Mouse (Mus musculus) adrenal gland, postnatal 14 days (tissue): Measurements from ENCODE around the gene Bpifb6. TPM values are rescaled to one million over a fixed set of nuclear protein-coding genes. Genes with fewer than 3 reads are reported as not detected.

ENCODE experiments used
- DNase-seq: peaks from one replicate; pipeline ENCODE4 v3.0.0; 2021; ENCODE audit warnings: mixed read lengths
- long read RNA-seq, 2 experiments: library from polyadenylated mRNA; stranded (forward); transcript quantifications; one replicate each; pipeline ENCODE4 v2.0.0; 2021
- total RNA-seq: library from RNA; stranded (reverse); gene quantifications from 2 replicates; pipeline ENCODE4 v1.2.3, GENCODE M21; 2021

Bpifb6 gene
- total RNA-seq: 2.2 and 2.8 TPM in 2 replicates
- long read RNA-seq, experiment 1, partial matches to known transcripts: 11 of 14 reads
- long read RNA-seq, experiment 1, other reads (novel, unspliced or antisense): 3 of 14 reads
- long read RNA-seq, experiment 2, partial matches to known transcripts: 2 of 4 reads
- long read RNA-seq, experiment 2, other reads (novel, unspliced or antisense): 2 of 4 reads

DNA sequence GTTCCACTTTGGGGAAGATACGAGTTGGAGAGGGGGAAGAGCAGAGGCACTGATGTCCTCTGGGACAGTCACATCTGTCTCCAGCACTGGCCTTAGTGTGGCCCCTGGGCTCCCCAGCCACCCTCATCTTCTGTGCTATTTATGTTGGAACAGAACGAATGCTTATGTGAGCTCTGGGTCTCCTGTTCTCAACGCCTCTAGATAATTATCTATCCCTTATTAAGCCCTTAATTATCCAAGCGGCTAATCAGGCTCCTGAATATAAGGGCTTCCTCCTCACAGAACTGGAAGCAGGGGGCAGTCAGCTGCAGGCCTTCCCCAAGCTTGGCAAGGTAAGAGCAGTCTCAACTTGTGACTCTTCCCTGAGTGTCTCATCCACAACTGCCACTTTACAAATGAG is at the start of gene Bpifb6:
Gene Bpifb6 (plus strand): TSS at position 301 of the 400 bp plus-strand sequence.
- no peak for DNase-seq

DNA sequence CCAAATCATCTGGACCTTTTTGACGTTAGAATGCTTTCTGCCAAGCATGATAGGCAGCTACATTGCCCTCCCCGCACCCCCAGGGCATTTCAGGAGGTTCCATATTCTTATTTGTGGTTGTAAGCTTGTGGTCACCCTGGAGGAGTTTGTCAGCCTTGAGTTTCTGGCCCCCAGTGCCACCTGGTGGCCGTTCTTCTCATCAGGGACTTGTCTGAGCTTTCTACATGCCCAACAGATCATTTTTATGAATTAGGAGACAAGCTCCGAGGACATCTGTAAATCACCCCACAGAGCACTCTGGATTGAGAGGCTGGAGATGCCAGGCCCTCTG is 49.2 kb upstream of the Bpifb6 start:
- peak; percentile 81 for DNase-seq

DNA sequence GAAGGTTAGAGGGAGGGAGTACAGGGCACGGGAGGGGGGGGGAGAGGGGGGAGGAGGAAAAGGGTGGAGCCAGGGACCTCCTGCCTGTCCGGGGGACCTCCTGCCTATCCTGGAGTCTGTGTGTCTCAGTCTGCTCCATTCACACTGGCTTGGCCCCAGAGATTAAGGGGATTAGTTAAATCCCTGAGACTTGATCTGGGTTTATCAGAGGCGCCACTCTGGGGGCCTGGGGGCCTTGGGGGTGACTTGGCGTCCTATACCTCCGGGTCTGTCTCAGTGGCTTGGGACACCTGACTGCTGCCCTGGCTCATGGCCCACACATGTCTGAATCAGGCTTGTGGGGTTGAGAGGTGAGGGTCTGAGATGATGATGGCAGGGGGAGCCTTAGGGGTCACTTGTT is 46.6 kb upstream of the Bpifb6 start:
- no peak for DNase-seq

DNA sequence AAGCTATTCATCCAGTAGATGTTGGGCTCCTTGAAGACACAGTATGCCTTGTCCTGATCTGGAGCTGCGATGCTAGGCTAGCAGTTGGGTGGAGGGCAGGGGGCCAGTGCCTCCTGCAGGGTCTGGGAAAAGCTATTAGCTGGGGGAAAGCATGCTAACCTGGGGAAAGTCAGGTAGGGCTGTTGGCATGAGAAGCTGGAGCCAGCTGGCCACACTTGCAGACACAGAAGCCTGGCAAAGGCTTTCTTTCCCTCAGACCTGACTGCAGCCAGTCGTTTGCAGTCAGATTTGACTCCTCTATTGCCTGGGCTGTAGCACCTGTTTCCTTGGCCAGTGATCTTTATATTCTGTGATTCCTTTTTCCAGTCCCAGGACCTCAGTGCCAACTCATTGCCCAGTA is 40.6 kb upstream of the Bpifb6 start:
- no peak for DNase-seq

DNA sequence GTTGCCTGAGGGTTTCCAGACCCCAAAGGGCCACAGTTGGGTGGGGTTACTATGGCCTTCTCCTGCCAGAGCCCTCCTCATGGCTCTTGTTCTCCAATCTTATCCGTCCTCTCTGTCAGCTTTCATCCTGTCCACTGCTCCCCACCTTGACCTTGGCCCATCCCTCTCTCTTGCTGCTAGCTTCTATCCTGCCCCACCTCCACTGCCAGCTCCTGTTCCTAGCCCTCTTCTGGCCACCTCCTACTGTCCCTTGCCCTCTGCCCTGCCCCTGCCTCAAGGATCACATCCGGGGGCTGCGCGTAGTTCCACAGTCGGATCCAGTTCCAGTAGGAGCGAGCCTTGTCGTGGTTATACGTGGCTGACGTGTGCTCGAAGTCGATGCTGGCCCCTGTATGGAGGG is 39.9 kb upstream of the Bpifb6 start:
- DNase-seq: no peak

DNA sequence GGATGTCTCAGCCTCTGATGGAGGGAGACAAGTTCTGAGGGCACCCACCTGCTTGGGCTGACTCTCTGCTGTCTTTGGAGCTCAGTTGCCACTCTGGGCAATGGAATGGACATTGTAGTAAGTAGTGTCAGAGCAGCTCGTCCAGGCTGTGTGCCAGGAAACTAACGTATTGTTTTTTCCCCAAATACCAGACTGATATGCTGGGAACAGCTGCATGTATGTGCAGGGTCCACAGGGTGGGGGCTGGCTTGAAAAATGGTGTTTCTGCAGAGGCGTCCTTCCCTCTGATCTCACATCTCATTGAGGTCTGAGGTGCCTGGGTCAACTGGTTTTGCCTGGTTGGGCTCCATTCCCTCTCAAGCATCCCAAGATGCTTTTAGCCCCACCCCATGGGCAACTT is 39.5 kb upstream of the Bpifb6 start:
- no peak for DNase-seq

DNA sequence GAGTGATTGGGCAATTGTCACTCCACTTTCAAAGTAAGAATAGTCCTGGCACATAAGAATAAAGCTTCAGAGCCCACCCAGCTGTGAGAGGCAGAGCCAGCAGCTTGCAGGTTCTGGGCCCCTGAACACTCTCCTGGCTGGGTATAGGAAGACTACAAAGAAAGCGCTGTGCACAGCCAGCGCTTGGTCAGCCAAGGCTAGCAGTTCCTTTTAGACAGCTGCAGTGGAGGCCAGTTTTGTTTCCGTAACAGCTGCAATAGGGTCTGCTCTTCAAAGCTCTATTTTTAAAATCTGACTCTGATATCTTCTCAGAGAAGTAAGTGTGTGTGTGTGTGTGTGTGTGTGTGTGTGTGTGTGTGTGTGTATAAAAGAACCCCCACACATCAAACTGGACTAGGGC is 38.2 kb upstream of the Bpifb6 start:
- no peak for DNase-seq

DNA sequence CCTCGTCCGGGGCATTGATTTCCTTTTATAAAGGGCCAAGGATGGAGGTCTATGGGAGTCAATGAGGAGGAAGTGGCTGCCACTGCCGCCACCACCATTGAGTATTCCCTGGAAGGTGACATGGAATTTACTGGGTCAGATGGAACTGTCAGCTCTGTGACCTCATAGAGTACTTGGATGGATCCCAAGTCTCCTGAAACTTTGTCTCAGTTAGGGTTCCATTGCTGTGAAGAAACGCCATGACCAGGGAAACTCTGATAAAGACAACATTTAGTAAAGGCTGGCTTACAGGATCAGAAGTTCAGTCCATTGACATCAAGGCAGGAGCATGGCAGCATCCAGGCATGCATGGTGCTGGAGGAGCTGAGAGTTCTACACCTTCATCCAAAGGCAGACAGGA is 29.2 kb upstream of the Bpifb6 start, which contains the start of gene Sun5:
Gene Sun5 (minus strand): TSS at position 101 of the 400 bp plus-strand sequence.
- DNase-seq: no peak

DNA sequence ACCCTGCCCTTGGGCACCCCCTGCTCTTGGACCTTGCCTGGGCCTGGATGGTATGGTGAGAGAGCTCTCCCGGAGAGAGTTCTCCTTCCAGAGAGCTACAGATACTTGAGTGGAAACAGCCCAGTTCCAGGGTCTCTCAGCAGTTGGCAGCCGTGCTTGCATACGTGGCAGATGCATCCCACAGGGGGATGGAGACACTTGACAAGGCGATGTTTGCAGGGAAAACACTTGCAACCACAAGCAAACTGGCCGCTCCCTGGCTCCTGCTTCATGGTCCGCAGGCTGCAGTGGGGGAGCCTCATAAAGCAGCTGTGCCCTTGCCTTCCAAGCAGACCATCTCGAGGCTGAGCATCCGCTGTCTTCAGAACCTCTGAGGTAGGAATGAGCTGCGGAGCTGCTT is 25.4 kb upstream of the Bpifb6 start, which contains the start of gene Bpifb2:
Gene Bpifb2 (plus strand): TSS at position 301 of the 400 bp plus-strand sequence.
- DNase-seq: no peak

DNA sequence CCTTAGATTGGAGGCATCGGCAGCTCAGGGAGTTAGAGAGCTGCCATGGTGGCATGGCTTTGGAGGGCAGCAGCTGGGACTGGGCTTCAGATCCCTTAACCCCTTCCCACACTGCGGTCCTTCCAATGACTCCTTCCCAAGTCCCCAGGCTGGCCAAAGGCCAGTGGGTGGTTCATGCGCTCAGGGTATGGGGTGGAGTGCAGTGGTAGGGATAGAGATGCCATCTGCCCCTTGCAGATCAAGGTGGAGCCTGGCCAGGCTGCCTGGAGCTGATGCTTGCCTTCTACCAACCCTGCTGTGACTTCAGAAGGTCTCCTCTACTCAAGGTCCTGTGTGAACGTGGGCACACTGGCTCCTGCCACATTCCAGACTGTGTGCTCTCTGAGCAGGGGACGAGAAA is 1.1 kb upstream of the Bpifb6 start:
- DNase-seq: no peak

DNA sequence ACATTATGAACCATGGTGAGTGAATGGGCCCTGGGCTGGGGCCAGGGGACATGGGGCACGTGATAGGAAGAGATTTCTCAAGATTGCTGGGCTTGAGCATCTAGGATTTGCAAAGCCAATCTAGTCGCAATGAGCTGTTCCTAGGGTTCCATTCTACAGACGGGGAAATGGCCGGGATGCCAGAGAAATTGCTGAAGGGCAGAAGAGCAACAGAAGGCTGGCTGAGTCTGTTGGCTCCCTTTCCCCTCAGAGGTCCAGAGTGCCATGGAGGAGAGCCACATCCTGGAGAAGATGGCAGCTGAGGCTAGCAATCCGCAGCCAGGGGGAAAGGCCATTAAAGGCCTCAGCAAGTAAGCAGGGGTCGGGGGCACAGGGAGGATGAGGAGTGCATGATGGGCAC is 2.5 kb downstream of the Bpifb6 start:
- DNase-seq: no peak

DNA sequence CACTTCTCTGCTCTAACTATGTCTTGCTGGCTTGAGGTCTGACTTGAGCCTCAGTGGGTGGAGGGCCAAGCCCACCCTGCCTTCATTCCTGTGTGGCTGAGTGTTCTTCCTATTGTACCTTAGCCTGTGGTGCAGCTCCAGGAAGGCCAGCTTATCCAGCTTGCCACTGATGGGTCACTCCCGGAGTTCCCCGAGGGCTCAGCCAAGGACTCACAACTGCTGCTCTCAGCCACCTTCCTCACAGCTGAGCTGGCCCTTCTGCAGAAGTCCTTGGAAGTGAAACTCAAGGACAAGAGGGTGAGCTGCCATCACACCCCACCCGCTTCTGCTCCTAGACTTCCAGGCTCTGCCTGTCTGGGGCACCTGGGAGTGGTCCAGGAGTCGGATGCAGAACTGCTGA is 6.4 kb downstream of the Bpifb6 start:
- peak; percentile 64 for DNase-seq

DNA sequence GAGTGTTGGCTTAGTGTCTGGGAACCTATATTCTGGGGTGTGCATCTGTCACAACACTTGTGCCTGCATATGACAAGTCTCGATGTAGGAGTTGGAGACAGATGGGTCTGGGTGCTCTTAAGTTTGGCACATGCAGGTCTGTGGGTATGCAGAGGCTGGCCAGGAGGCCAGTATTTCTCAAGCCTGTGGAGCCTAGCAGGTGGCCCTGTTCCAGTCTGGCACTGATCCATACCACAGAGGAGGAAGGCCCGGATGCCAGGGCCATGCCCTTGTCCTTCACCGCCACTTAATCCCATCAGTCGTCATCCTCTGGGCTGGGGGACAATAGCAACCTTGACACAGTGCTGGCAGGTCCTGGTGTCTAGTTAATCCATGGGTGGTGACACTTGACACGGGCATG is 14.0 kb downstream of the Bpifb6 start:
- peak; percentile 92 for DNase-seq

DNA sequence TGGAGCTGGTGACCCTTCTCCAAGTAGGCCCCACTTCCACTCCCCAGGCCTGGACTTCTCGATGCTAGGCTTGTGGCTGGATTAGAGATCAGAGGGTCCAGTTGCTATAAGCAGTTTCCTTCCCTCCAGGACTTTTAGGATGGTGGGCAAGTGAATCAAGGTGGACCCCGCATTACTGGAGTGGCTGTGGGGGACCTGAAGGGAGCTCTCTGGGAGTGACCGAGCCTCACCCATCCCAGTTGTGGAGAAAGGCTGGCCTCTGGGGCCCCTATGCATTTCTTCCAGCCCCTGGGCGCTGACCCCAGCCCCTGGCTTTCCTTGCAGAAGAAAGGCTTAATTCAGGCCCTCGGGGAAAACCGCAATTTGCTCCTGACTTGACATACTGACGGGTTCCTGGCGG is 17.7 kb downstream of the Bpifb6 start, which contains the start of gene Bpifb3:
Gene Bpifb3 (plus strand): TSS at position 301 of the 400 bp plus-strand sequence.
- no peak for DNase-seq

DNA sequence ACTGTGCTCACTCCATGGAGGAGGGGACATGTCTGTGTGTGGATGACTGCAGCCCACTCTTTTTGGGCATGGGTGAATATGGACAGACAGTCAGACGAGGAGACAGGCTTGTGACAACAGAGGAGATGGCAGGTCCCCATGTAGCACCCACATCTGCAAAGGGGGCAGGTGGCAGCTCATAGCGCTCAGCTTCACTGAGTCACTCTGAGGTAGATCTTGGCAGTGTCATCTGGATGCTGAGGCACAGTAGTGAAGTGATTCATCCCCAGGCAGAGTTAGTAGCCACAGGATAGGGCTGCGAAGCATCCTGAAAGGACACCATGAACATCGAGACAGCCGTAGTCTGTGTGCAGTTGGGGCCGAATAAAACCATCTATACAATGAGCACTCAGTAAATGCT is 21.1 kb downstream of the Bpifb6 start:
- DNase-seq: no peak

DNA sequence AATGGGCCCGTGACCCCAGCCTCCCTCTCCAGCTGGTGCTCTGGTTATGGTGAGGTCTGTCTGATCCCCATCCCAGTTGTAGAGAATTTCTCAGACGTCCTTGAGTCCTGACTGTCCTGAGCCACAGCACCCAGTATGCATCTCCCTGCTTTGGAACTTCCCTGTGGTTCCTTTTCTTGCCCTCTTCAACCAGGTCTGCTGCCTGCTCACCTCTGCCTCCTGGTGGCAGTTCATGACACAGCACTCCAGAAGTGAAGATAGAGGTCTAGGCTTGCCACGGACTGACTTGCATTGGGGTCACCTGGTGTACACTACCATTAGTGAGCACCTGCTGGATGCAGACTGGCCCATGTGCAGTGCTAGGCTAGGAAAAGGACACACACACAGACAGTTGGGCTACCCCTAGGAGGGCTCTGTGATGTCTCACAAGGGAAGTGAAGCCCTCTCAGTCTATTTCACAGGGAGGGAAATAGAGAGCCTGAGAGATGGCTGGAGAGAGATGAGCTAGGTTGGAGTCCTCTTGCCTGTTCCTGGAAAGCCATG is 29.8 kb downstream of the Bpifb6 start:
- peak; percentile 76 for DNase-seq

DNA sequence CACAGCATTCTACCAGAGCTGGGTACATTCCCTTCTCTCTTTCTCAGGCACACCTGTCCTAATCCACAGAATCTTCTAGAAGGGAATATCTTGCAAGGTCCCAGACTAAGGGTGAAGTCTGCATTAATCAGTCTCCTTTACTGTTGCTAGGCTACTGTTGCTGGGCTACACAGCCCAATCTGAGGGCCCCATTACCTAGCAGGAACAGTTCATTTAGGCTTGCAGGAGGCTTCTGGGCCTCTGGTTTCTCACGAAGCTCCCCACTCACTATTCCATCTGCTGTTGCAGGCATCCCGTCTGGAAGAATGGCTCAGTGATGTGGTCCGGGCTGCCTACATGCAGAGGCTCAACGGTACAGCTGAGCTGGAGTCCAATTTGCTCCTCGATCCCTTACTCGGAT is 30.9 kb downstream of the Bpifb6 start:
- DNase-seq: no peak

DNA sequence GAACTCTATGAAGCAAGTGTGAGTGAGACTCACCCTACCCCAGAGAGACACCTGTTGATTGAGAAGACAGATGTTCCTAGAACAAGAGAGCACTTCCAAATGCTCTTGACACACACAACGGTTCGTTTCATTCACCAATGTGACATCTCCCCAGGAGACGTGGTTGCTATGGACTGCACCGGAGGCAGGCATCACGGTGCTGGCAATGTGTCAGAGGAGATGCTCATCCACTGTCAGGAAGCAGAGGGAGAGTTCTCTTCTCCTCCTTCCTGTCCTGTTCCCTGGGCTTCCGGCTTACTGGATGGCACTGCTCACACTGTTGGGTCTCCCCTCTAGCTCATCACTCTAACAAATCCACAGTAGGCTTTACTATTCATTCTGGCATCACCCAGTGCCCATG is 33.1 kb downstream of the Bpifb6 start:
- no peak for DNase-seq

DNA sequence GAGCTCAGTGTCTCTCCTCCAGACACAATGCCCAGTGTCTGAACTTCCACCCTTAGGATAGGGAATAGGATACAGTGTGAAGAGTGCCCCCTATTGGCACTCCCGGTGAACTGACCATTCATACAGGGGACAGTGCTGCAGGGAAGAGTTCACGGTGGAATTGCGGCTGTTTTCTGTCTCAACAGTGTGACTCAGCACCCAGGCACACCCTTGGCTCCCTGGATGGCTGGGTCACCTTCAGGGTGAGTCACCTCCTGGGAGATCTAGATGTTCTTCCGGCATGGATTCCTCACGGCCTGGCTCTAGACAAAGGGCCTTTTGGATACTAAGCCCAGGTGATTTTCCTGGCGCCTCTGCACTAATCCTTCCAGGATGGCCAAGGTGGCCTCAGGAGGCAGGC is 35.2 kb downstream of the Bpifb6 start:
- DNase-seq: peak; percentile 59

DNA sequence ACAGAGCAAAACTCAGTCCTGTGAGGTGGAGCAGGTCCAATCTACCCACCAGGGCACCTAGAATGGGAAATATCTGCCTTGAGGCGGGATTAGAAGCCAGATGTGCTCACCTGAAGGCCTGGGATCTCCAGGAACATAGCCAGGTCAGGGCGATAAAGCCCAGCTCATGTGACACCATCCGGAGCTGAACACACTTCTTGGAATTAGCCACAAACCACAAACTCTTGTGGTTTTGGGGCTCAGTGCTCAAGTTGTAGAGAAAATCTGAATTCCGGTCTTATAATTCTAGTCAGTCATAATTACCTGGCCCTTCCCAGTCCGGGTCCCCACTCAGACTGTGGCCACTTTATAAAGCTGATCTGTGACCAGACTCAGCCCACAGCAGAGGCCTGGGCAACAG is 37.7 kb downstream of the Bpifb6 start, which contains the start of gene Bpifb4:
Gene Bpifb4 (plus strand): TSS at position 370 of the 400 bp plus-strand sequence.
- DNase-seq: no peak

DNA sequence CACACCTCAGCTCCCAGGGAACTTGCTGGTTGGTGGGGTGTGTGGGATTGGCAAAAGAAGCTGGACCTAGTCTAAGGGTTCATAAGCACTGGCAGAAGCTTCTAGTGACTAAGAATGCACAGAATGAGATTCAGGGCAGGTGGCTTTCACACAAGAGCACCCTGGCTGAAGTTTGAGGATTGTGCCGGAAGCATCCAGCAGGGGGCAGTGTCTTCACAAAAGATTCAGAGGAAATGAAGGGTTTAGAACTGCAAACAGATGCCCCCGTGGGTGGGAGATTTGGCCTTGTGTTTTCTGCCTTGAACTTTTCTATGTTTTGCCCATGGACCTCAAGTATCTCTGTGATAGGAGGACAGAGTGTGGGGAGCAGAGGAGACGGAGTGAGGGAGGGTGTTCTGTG is 43.3 kb downstream of the Bpifb6 start:
- peak; percentile 72 for DNase-seq

DNA sequence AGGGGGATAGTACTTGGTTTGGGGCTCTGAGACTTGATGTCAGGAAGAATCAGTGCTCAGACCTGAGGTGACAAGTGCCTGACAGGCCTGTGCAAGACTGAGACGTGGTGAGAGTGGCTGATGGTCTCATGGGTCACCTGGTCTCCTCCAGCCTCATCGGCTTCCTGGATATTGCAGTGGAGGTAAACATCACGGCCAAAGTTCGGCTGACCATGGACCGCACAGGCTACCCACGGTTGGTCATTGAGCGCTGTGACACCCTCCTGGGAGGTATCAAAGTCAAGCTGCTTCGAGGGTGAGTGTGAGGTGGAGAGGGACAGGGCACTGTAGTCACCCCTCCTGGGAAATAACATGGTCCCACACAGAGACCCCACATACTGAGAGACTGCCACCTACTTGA is 44.4 kb downstream of the Bpifb6 start:
- DNase-seq: no peak

DNA sequence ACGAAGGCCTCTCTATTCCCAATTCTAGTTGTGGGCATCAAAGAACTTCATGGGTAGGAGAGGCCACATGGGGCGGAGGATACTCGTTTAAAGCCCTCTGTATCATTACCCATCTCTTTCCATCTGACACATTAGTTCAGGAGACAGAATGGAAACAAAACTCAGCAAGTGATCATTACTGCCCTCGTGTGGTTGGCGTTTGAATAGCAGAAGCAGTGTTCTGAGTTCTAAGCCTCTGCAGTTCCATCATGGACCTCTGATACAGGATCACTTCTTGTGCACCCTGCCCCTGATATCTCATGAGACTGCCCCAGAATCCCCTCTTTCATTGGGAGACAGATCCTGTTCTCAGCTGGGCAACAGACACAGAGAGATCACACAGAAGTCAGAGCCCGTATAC is 52.7 kb downstream of the Bpifb6 start:
- peak; percentile 72 for DNase-seq

DNA sequence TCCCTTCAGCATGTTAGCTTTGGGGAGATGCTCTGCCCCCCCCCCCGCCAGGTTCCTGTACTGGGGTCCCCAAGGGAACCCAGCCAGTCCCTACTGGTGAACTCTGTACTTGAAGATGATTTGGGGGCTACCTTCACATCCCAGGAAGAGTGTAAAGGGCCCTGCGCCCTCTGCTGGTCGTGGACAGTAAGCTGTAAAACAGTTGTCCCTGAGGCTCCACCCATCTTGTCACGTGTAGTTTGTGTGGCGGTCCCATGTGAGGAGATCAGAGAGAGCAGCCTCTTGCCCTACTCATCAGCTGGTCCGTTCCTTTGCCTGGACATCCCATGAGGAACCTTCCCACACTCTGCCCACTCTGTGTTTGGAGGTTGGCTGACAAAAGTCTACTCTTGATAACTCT is 53.6 kb downstream of the Bpifb6 start:
- peak; percentile 82 for DNase-seq
